Mouse (Mus musculus) myocyte (in vitro differentiated cells): ENCODE data around the gene Msrb1.

ENCODE experiments used
- CEBPB ChIP-seq: IDR thresholded peaks from 2 replicates; pipeline ENCODE4 v1.6.1; 2011; ENCODE audit warnings: mild to moderate bottlenecking, moderate library complexity; ENCODE audit not compliant: poor library complexity, insufficient read depth, severe bottlenecking
- E2F4 ChIP-seq: IDR thresholded peaks from one replicate; pipeline ENCODE4 v1.6.1; 2011; ENCODE audit warnings: mild to moderate bottlenecking, control low read depth, moderate library complexity; ENCODE audit not compliant: insufficient read depth
- MAX ChIP-seq: IDR thresholded peaks from one replicate; pipeline ENCODE4 v1.6.1; 2011; ENCODE audit warnings: low read depth, mild to moderate bottlenecking, control low read depth
- MYOD1 ChIP-seq, 3 experiments: IDR thresholded peaks; one replicate each; pipeline ENCODE4 v1.6.1; 2011; ENCODE audit warnings: control low read depth in 2 of 3, low read depth in 2 of 3, mild to moderate bottlenecking in 2 of 3, moderate library complexity in 1 of 3; ENCODE audit not compliant: insufficient read length in 2 of 3, control insufficient read depth in 1 of 3
- MYOG ChIP-seq, 3 experiments: IDR thresholded peaks; one replicate each; pipeline ENCODE4 v1.6.1; 2011; ENCODE audit warnings: control low read depth in 2 of 3, low read depth in 2 of 3, mild to moderate bottlenecking in 2 of 3; ENCODE audit not compliant: insufficient read length in 2 of 3, control insufficient read depth in 1 of 3, insufficient read depth in 1 of 3
- POLR2A ChIP-seq: IDR thresholded peaks from one replicate; pipeline ENCODE4 v1.6.1; 2011; ENCODE audit warnings: low read depth, mild to moderate bottlenecking, control low read depth, moderate library complexity; ENCODE audit not compliant: insufficient read length
- POLR2AphosphoS2 ChIP-seq: IDR thresholded peaks from one replicate; pipeline ENCODE4 v1.6.1; 2011; ENCODE audit warnings: low read depth, control low read depth; ENCODE audit not compliant: insufficient read length
- REST ChIP-seq: IDR thresholded peaks from one replicate; pipeline ENCODE4 v1.6.1; 2011; ENCODE audit warnings: mild to moderate bottlenecking, control low read depth, moderate library complexity; ENCODE audit not compliant: insufficient read depth, insufficient read length
- TCF12 ChIP-seq: IDR thresholded peaks from one replicate; pipeline ENCODE4 v1.6.1; 2011; ENCODE audit warnings: mild to moderate bottlenecking, control low read depth; ENCODE audit not compliant: poor library complexity, insufficient read depth, severe bottlenecking
- TCF3 ChIP-seq: IDR thresholded peaks from one replicate; pipeline ENCODE4 v1.6.1; 2011; ENCODE audit warnings: low read depth, control low read depth; ENCODE audit not compliant: insufficient read length
- USF1 ChIP-seq: IDR thresholded peaks from one replicate; pipeline ENCODE4 v1.6.1; 2011; ENCODE audit warnings: low read depth, mild to moderate bottlenecking, control low read depth, moderate library complexity

DNA sequence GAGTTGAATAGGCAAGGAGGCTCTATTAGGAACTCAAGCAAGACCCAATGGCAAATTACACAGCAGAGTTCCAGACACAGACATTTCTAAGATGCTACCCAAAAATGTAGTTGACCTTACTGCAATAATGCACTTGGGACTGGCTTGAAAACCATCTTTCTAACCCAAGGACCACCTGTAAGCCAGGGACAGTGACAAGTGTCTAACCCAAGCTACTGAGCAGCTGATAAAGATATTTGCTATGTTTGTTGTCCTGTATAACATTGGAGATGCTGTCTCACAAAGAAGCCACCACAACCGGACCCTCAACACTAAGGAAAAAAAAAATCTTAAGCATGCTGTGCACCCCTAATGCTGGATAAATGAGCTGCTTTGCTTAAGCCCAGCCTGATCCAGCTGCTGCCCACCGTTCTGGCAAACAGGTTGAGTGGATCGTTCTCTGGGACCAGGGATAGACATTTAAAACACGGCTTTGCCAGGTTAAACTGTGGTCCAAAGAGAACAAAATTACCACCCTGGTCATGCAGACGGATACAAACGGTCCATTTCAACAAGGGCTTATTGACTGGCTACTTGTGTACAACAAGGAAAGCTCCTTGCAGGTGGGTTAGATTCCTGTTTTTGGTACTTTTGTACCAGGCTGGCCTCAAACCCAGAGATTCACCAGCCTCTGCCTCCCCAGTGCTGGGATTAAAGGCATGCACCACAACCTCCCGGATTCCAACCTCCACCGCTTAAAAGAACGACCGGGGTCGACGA, 13.1 kb upstream of the Msrb1 start:
- TF ChIP-seq POLR2A (no peak), MAX (no peak), TCF3 (no peak), CEBPB (no peak), E2F4 (no peak), USF1 (no peak), MYOD1 (IDR thresholded peaks at IDR 0.05; ENCODE audit: control insufficient read depth in 1 of 3, insufficient read length in 2 of 3, low read depth in 2 of 3) (no peak), POLR2AphosphoS2 (no peak), TCF12 (no peak), MYOG (IDR thresholded peaks at IDR 0.05; ENCODE audit: control insufficient read depth in 1 of 3, insufficient read depth in 1 of 3, insufficient read length in 2 of 3, low read depth in 2 of 3) (no peak), REST (no peak)
